Mouse (Mus musculus) CH12.LX (cell line): ENCODE data around the gene Mapk11. TPM values are rescaled to one million over a fixed set of nuclear protein-coding genes. Genes with fewer than 3 reads are reported as not detected.

Experiments
- DNase-seq: peaks from one replicate; pipeline ENCODE4 v3.0.0-alpha.2; 2013; ENCODE audit errors: extremely low read depth
- H3K27ac ChIP-seq: 2 replicates; pipeline ENCODE4 v1.5.1; 2012; ENCODE audit warnings: low read depth, mild to moderate bottlenecking, control low read depth, moderate library complexity; ENCODE audit not compliant: insufficient read depth
- H3K27me3 ChIP-seq: replicated peaks from 2 replicates; pipeline ENCODE3; 2012; ENCODE audit warnings: inconsistent platforms
- H3K36me3 ChIP-seq, 2 experiments: replicated peaks in 1 of 2; 2 replicates each; pipeline versions ENCODE3 to v1.6.1; 2012; ENCODE audit warnings: inconsistent platforms in 1 of 2, low read length in 1 of 2, mild to moderate bottlenecking in 1 of 2, mixed read lengths in 1 of 2, moderate library complexity in 1 of 2; ENCODE audit not compliant: control insufficient read depth in 1 of 2, insufficient read depth in 1 of 2
- H3K4me1 ChIP-seq, 2 experiments: 2 replicates each; pipeline ENCODE4 v1.6.1; 2012; ENCODE audit warnings: inconsistent platforms in 1 of 2, moderate library complexity in 1 of 2; ENCODE audit not compliant: insufficient read depth in 2 of 2, control insufficient read depth in 1 of 2
- H3K4me2 ChIP-seq: 2 replicates; pipeline ENCODE4 v1.6.1; 2012; ENCODE audit warnings: low read depth, mild to moderate bottlenecking, control low read depth; ENCODE audit not compliant: poor library complexity, insufficient read depth, severe bottlenecking
- H3K4me3 ChIP-seq, 3 experiments: fragments of 150-350 bp in 1 of 3; sonication (generic) in 1 of 3; replicated peaks in 1 of 3; 2 replicates each; pipeline versions ENCODE3 to v1.5.1; 2011 to 2012; ENCODE audit warnings: low read depth in 2 of 3, low read length in 2 of 3, mild to moderate bottlenecking in 2 of 3, moderate library complexity in 2 of 3, control low read depth in 1 of 3, improper control_type of control experiment in 1 of 3, inconsistent platforms in 1 of 3, mixed read lengths in 1 of 3; ENCODE audit not compliant: poor library complexity in 1 of 3
- H3K79me2 ChIP-seq: replicated peaks from 2 replicates; pipeline ENCODE4 v1.6.1; 2012; ENCODE audit warnings: mild to moderate bottlenecking, moderate library complexity; ENCODE audit not compliant: control insufficient read depth, poor library complexity, insufficient read depth, severe bottlenecking; ENCODE audit errors: extremely low read depth
- H3K9ac ChIP-seq: 2 replicates; pipeline ENCODE4 v1.6.1; 2012; ENCODE audit warnings: low read depth, mild to moderate bottlenecking, control low read depth, moderate library complexity; ENCODE audit not compliant: insufficient read depth
- H3K9me3 ChIP-seq: replicated peaks from 2 replicates; pipeline ENCODE3; 2012; ENCODE audit warnings: low read length, inconsistent platforms, mixed read lengths
- BHLHE40 ChIP-seq: IDR thresholded peaks from 2 replicates; pipeline ENCODE4 v1.6.1; 2011; ENCODE audit warnings: mild to moderate bottlenecking, low read depth, low read length, improper control_type of control experiment
- E2F4 ChIP-seq: IDR thresholded peaks from 2 replicates; pipeline ENCODE4 v1.6.1; 2011; ENCODE audit warnings: low read depth, low read length, improper control_type of control experiment; ENCODE audit not compliant: insufficient replicate concordance
- ELF1 ChIP-seq: IDR thresholded peaks from 2 replicates; pipeline ENCODE4 v1.6.1; 2014; ENCODE audit warnings: low read depth, mild to moderate bottlenecking, inconsistent platforms, low read length, improper control_type of control experiment
- HCFC1 ChIP-seq: IDR thresholded peaks from 2 replicates; pipeline ENCODE4 v1.6.1; 2012; ENCODE audit warnings: low read depth, mild to moderate bottlenecking, inconsistent platforms, low read length, improper control_type of control experiment
- IRF4 ChIP-seq: IDR thresholded peaks from 2 replicates; pipeline ENCODE4 v1.6.1; 2014; ENCODE audit warnings: low read depth, mild to moderate bottlenecking, inconsistent platforms, low read length, improper control_type of control experiment
- MAFK ChIP-seq: IDR thresholded peaks from 2 replicates; pipeline ENCODE4 v1.6.1; 2011; ENCODE audit warnings: low read length, improper control_type of control experiment; ENCODE audit not compliant: insufficient replicate concordance
- MAZ ChIP-seq: IDR thresholded peaks from 2 replicates; pipeline ENCODE4 v1.6.1; 2012; ENCODE audit warnings: low read depth, mild to moderate bottlenecking, inconsistent platforms, low read length, improper control_type of control experiment, moderate library complexity
- MEF2A ChIP-seq: IDR thresholded peaks from 2 replicates; pipeline ENCODE4 v1.6.1; 2014; ENCODE audit warnings: low read depth, mild to moderate bottlenecking, inconsistent platforms, low read length, improper control_type of control experiment, borderline replicate concordance
- MYC ChIP-seq: IDR thresholded peaks from 2 replicates; pipeline ENCODE4 v1.6.1; 2011; ENCODE audit warnings: low read depth, mild to moderate bottlenecking, improper control_type of control experiment, low read length
- POLR2AphosphoS2 ChIP-seq: IDR thresholded peaks from 2 replicates; pipeline ENCODE4 v1.6.1; 2011; ENCODE audit warnings: low read depth, low read length, improper control_type of control experiment
- SMC3 ChIP-seq: IDR thresholded peaks from 2 replicates; pipeline ENCODE4 v1.6.1; 2011; ENCODE audit warnings: low read depth, low read length, improper control_type of control experiment
- TBP ChIP-seq: conservative IDR thresholded peaks from 2 replicates; pipeline ENCODE4 v1.6.1; 2011; ENCODE audit warnings: low read depth, low read length, improper control_type of control experiment
- UBTF ChIP-seq: IDR thresholded peaks from 2 replicates; pipeline ENCODE4 v1.6.1; 2012; ENCODE audit warnings: low read depth, mild to moderate bottlenecking, inconsistent platforms, low read length, improper control_type of control experiment, moderate library complexity
- USF1 ChIP-seq: IDR thresholded peaks from 2 replicates; pipeline ENCODE4 v1.6.1; 2014; ENCODE audit warnings: low read depth, mild to moderate bottlenecking, inconsistent platforms, low read length, improper control_type of control experiment
- USF2 ChIP-seq: conservative IDR thresholded peaks from 2 replicates; pipeline ENCODE4 v1.6.1; 2011; ENCODE audit warnings: low read depth, low read length, improper control_type of control experiment
- ZC3H11A ChIP-seq: IDR thresholded peaks from 2 replicates; pipeline ENCODE4 v1.6.1; 2012; ENCODE audit warnings: low read depth, mild to moderate bottlenecking, inconsistent platforms, low read length, improper control_type of control experiment
- ZKSCAN1 ChIP-seq: IDR thresholded peaks from 2 replicates; pipeline ENCODE4 v1.6.1; 2012; ENCODE audit warnings: low read depth, inconsistent platforms, low read length, improper control_type of control experiment, borderline replicate concordance
- ZMIZ1 ChIP-seq: IDR thresholded peaks from 2 replicates; pipeline ENCODE4 v1.6.1; 2012; ENCODE audit warnings: low read depth, mild to moderate bottlenecking, inconsistent platforms, low read length, improper control_type of control experiment
- ZNF384 ChIP-seq: IDR thresholded peaks from 2 replicates; pipeline ENCODE4 v1.6.1; 2012; ENCODE audit warnings: low read depth, low read length, improper control_type of control experiment, inconsistent platforms
- dilution Hi-C: fragments of 300-500 bp; cut with MboI; formaldehyde crosslinking; loops from 2 replicates; pipeline ENCODE4 v1.14.3; 2020; ENCODE audit warnings: low sequenced_read_pairs; ENCODE audit not compliant: extremely low pct_unique_long_range_greater_than_20kb, extremely low pct_ligation_motif_present
- in situ Hi-C: fragments of 300-500 bp; cut with MboI; formaldehyde crosslinking; loops from 3 replicates; pipeline ENCODE4 v1.14.3; 2019; ENCODE audit warnings: low sequenced_read_pairs, low pct_ligation_motif_present, low pct_unique_long_range_greater_than_20kb, mixed read lengths
- polyA plus RNA-seq: library from polyadenylated mRNA; unstranded; fragments of >175 nt; gene quantifications from 2 replicates; pipeline ENCODE4 v1.2.1, GENCODE M21; 2012; ENCODE audit warnings: low read depth; ENCODE audit not compliant: insufficient read length
- total RNA-seq, 2 experiments: library from RNA; depleted of rRNA; stranded (reverse); fragments of 300-350 nt in 1 of 2; fragments of >200 nt in 1 of 2; gene quantifications; 2 replicates each; pipeline ENCODE4 v1.2.3; 2012 to 2014

Mapk11 gene
- total and polyA plus RNA-seq, 3 experiments, result 3.9 to 11.4 (median 5.3) TPM

GRCm38 (mm10) chr15:89103921-89104320, 45.5 kb downstream of the Mapk11 start:
- Histone ChIP-seq H3K36me3 (peaks cover 92 to 99% of the 10 kb centered on the region in 2 experiments), H3K79me2 (no peaks in the 10 kb centered on the region), H3K4me3 (no peak overlapping the region), H3K9ac (no peak overlapping the region), H3K9me3 (no peaks in the 10 kb centered on the region), H3K4me1 (no peaks in the 10 kb centered on the region), H3K4me2 (no peak overlapping the region), H3K27me3 (no peaks in the 10 kb centered on the region), H3K27ac (no peak overlapping the region)
- in situ Hi-C loops, result loop anchor here (25.0 kb wide), 1 partner anchor 258 kb away; the partner anchor contains the start of genes Lmf2, Ncaph2 and Sco2
- no peak for TF ChIP-seq USF2
- no peak for TF ChIP-seq ELF1
- no peak for TF ChIP-seq HCFC1
- no peak for TF ChIP-seq POLR2AphosphoS2
- TF ChIP-seq MEF2A, result no peak
- TF ChIP-seq ZMIZ1, result no peak
- no peak for TF ChIP-seq E2F4
- no peak for TF ChIP-seq ZNF384
- no peak for TF ChIP-seq SMC3
- no peak for TF ChIP-seq MAZ
- no peak for TF ChIP-seq MAFK
- no peak for TF ChIP-seq BHLHE40
- no peak for TF ChIP-seq ZC3H11A
- no peak for TF ChIP-seq USF1
- TF ChIP-seq MYC, result no peak
- no peak for TF ChIP-seq ZKSCAN1
- no peak for TF ChIP-seq IRF4
- TF ChIP-seq UBTF, result no peak
- DNase-seq, result no peak
- dilution Hi-C loops, result no loop called here

- H3K36me3 ChIP-seq, result peaks cover 92 to 98% of the 10 kb centered on the region in 2 experiments
- no peak overlapping the region for H3K4me3 ChIP-seq
- no peak for DNase-seq
- in situ Hi-C loops, result loop anchor here (25.0 kb wide), 1 partner anchor 260 kb away; the partner anchor contains the start of genes Lmf2, Ncaph2 and Sco2
- no peak overlapping the region for H3K27ac ChIP-seq
- no peak overlapping the region for H3K9ac ChIP-seq
- no peak overlapping the region for H3K4me2 ChIP-seq
- TF ChIP-seq E2F4 (no peak), MEF2A (no peak), TBP (no peak), MAZ (no peak), ELF1 (no peak)
- no peaks in the 10 kb centered on the region for H3K9me3 ChIP-seq
- H3K4me1 ChIP-seq, result no peaks in the 10 kb centered on the region
- H3K79me2 ChIP-seq, result no peaks in the 10 kb centered on the region
- no peaks in the 10 kb centered on the region for H3K27me3 ChIP-seq
- dilution Hi-C loops, result no loop called here
These were observed 46.8 kb downstream of the Mapk11 start for GRCm38 (mm10) chr15:89102646-89103045.
